Comparison of ENCODE assay signal across 12 mouse cellular contexts in the genomic region with DNA sequence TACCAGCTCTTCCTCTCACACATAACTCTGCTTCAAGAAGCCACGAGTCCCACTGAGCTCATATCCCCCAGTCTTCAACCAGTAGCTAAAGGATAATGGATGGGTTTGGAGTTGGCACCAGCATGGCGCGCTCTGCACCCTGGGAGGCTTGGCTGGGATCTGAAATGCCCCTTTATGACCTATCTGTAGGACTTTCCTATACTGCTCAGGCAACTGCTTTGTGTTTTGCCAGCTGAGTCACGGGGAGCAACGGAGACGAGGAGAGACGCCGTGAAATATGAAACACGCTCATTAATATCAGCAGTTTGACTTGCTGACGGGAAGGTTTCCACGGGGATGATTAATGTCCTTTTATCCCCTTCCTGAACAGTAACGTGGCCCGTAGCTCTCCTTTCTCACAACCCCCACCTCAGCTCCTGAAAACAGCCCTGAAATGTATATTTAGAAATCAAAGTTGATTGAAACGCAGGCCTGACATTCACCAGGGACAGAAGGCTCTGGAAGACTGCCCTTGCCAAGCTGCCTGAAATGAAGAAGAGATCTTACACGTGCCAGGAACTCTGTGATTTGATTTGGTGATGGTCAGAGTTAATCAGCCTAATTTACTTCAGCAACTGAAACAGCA.
A peak's percentile ranks its signal among the peaks of the same experiment; 100 is the strongest.
DNase-seq lines count a peak whose midpoint lies in the region; ATAC-seq lines count a peak whose summit lies in the region.
"Had no signal": no experiment of that assay in that cellular context is flagged by ENCODE, and none has a peak within 500 bp of the region (broad histone marks: within the 10 kb centered on the region; RNA-seq: fewer than 3 reads in every experiment).

No protein-coding gene starts in this region.

- no peak overlapping the region for H3K4me2 ChIP-seq in heart, embryonic 12.5 days
- H3K4me2 ChIP-seq in intestine, embryonic 16.5 days (ENCODE audit: low read depth, low read length): no peak overlapping the region
- H3K4me2 ChIP-seq: forebrain, embryonic 13.5 days had no signal

- no peak overlapping the region for H3K9ac ChIP-seq in heart, embryonic 12.5 days
- no peak overlapping the region for H3K9ac ChIP-seq in intestine, embryonic 16.5 days (ENCODE audit: low read depth, low read length)
- H3K9ac ChIP-seq: forebrain, embryonic 13.5 days had no signal

- ATAC-seq in heart, embryonic 12.5 days (ENCODE audit: insufficient number of reproducible peaks, low FRiP score): no peak
- peak; percentile 23; the same call in 1 of the 2 replicates for ATAC-seq in intestine, embryonic 16.5 days
- ATAC-seq: forebrain, embryonic 13.5 days had no signal

- no peaks in the 10 kb centered on the region for H3K9me3 ChIP-seq in heart, embryonic 12.5 days (replicated peaks)
- H3K9me3 ChIP-seq in embryonic facial prominence, embryonic 10.5 days: no peaks in the 10 kb centered on the region
- H3K9me3 ChIP-seq in intestine, embryonic 16.5 days (ENCODE audit: control insufficient read depth, low read length): no peaks in the 10 kb centered on the region
- H3K9me3 ChIP-seq: forebrain, embryonic 13.5 days had no signal

- intact Hi-C loops in heart, postnatal 10 days (cut with DNase I): no loop called here

- H3K4me1 ChIP-seq in heart, embryonic 12.5 days (replicated peaks): peaks cover 9% of the 10 kb centered on the region
- H3K4me1 ChIP-seq in embryonic facial prominence, embryonic 10.5 days: peaks cover 14% of the 10 kb centered on the region
- no peaks in the 10 kb centered on the region for H3K4me1 ChIP-seq in intestine, embryonic 16.5 days (ENCODE audit: control insufficient read depth, insufficient read depth, low read length)
- H3K4me1 ChIP-seq: forebrain, embryonic 13.5 days had no signal

- no peaks in the 10 kb centered on the region for H3K27me3 ChIP-seq in heart, embryonic 12.5 days (replicated peaks)
- H3K27me3 ChIP-seq in embryonic facial prominence, embryonic 10.5 days (replicated peaks; ENCODE audit: low read depth, poor library complexity, severe bottlenecking): no peaks in the 10 kb centered on the region
- H3K27me3 ChIP-seq in intestine, embryonic 16.5 days (replicated peaks; ENCODE audit: control insufficient read depth, insufficient read depth, low read length): no peaks in the 10 kb centered on the region
- H3K27me3 ChIP-seq: forebrain, embryonic 13.5 days had no signal

- 0 out of 2 replicates have a peak overlapping the region, but pooled peaks have one; percentile 24 for H3K27ac ChIP-seq in heart, embryonic 12.5 days (ENCODE audit: poor library complexity, severe bottlenecking)
- H3K27ac ChIP-seq in embryonic facial prominence, embryonic 10.5 days (replicated peaks): peak overlapping the region; percentile 35
- H3K27ac ChIP-seq in intestine, embryonic 16.5 days (ENCODE audit: low read length): no peak overlapping the region
- H3K27ac ChIP-seq: forebrain, embryonic 13.5 days had no signal

- H3K4me3 ChIP-seq in heart, embryonic 12.5 days: no peak overlapping the region
- no peak overlapping the region for H3K4me3 ChIP-seq in embryonic facial prominence, embryonic 10.5 days
- no peak overlapping the region for H3K4me3 ChIP-seq in intestine, embryonic 16.5 days (ENCODE audit: low read length)
- H3K4me3 ChIP-seq: forebrain, embryonic 13.5 days had no signal

- no peaks in the 10 kb centered on the region for H3K36me3 ChIP-seq in heart, embryonic 12.5 days
- H3K36me3 ChIP-seq in embryonic facial prominence, embryonic 10.5 days (replicated peaks): no peaks in the 10 kb centered on the region
- no peaks in the 10 kb centered on the region for H3K36me3 ChIP-seq in intestine, embryonic 16.5 days (ENCODE audit: control insufficient read depth, insufficient read depth, low read length)

- DNase-seq in heart, postnatal 10 days: no peak
- DNase-seq in 3T3-L1 (ENCODE audit: low read depth, low spot score): peak; percentile 52
- no peak for DNase-seq in embryonic facial prominence, embryonic 10.5 days (ENCODE audit: low spot score)
- DNase-seq in frontal cortex, adult 2 months (ENCODE audit: extremely low spot score in 1 of 2, low spot score in 1 of 2): no peak
- DNase-seq in thymus, postnatal 14 days: no peak
- no peak for DNase-seq in natural killer cell, adult 2 months (ENCODE audit: low spot score in 2 of 2)
- DNase-seq: cerebellum, adult 8-10 months; kidney, adult 11 months; lung, postnatal 10 days had no signal

- 59% methylated on average over 15 of the region's 15 CpGs for WGBS in heart, embryonic 12.5 days
- WGBS in embryonic facial prominence, embryonic 10.5 days: 70% methylated on average over 15 of the region's 15 CpGs
- WGBS in intestine, embryonic 16.5 days: 46% methylated on average over 15 of the region's 15 CpGs
